Mouse (Mus musculus): ENCODE results near the gene Asb10.

Gene Asb10

DNA sequence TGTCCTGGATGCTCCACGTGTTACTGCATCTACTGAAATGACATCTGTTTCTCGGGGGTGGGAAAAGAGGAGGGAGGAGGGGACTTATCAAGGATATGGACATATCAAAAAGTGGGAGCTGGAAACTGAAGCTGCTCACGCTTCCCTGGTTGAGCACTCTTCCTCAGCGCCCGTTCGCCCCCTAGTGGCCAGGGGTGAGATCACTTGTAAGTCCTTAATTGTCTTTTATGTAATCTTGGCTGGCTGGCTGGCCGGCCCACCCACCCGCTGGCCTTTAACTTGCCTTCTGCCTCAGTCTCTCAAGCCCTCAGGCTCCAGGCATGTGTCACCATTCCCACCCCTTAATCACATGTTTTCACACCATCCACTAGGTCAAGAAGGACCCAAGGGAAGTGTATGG is 54.7 kb downstream of the Asb10 start:
- peak; percentile 84 to 85 for DNase-seq

DNA sequence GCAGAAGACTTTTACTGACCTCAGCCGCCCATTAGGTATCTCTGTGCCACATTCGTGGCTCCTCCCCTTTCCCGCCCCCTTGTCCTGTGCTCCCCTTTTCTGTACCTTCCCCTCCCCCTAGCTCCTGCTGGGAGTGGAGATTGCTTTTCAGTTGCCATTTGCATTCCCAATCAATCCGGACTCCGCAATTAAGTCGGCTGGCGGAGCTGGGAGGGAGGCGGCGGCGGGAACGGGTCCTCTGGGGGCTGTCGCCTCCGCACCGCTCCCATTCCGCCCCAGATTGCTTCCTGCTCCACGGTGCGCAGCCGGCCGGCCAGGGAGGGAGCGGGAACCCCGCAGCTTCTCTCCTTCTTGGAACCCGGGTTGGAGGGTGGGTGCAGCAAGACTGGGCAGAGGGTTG is 55.8 kb downstream of the Asb10 start:
- no peak for DNase-seq

DNA sequence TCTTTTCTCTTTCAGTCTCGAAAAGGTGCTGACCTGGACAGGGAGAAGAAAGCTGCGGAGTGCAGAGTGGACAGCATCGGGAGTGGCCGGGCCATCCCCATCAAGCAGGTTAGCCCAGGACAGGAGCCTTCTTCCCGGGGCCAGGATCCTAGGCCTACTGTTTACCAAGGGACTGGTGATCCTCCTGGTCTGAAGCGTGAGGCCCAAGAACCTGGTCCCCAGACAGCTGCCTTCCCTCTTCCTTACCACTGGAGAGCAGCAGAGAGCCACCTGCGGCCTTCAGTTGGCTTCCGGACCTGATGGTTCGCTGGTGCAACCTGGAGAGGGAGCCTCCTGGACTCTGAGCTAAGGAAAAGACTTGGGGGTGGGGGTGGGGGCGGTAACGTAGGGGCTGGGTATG is 57.5 kb downstream of the Asb10 start:
- peak; percentile 31 to 38 for DNase-seq
